Mouse (Mus musculus): Measurements from ENCODE around the gene Cubn. TPM values are rescaled to one million over a fixed set of nuclear protein-coding genes. Genes with fewer than 3 reads are reported as not detected.

Cubn gene
- polyA plus RNA-seq, 1 experiment from 2014 or later, result 0.22 TPM

DNA sequence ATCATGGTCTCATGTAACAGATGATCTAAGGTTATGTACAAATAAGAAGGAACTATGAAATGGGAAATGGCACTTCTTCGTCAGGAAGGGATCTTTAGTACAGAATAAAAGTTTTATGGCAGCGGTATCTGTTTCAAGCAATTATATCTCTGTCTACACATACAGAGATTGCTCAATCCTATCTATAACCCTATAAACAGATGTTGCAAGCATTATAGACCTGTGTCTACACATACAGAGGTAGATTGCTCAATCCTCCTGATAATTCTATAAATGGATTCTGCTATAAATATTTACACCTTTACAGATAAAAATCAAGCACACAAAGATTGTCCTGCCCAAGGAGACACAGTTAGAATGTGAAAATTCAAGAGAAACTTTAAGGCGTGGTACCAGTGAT is 21.5 kb downstream of the Cubn start:
- Histone ChIP-seq H3K36me3 (no peaks in the 10 kb centered on the region), H3K4me1 (no peaks in the 10 kb centered on the region), H3K9ac (no peak overlapping the region), H3K9me3 (no peaks in the 10 kb centered on the region), H3K27ac (no peak overlapping the region), H3K4me2 (replicated peaks) (no peak overlapping the region), H3K27me3 (replicated peaks) (no peaks in the 10 kb centered on the region), H3K4me3 (no peak overlapping the region)
- 92% methylated on average over 3 of the region's 3 CpGs for WGBS
- ATAC-seq (ENCODE audit: low FRiP score, low read depth), result no peak

GRCm38 (mm10) chr2:13469641-13470040 is 22.0 kb downstream of the Cubn start:
- no peak overlapping the region for H3K9ac ChIP-seq
- 91% methylated on average over 4 of the region's 4 CpGs for WGBS
- no peaks in the 10 kb centered on the region for H3K36me3 ChIP-seq
- no peak overlapping the region for H3K27ac ChIP-seq
- no peaks in the 10 kb centered on the region for H3K4me1 ChIP-seq
- H3K4me3 ChIP-seq, result no peak overlapping the region
- H3K27me3 ChIP-seq (replicated peaks), result no peaks in the 10 kb centered on the region
- ATAC-seq (ENCODE audit: low FRiP score, low read depth), result no peak
- no peaks in the 10 kb centered on the region for H3K9me3 ChIP-seq
- no peak overlapping the region for H3K4me2 ChIP-seq (replicated peaks)

GRCm38 (mm10) chr2:13466685-13467084 is 24.9 kb downstream of the Cubn start:
- Histone ChIP-seq H3K9ac (no peak overlapping the region), H3K4me2 (replicated peaks) (no peak overlapping the region), H3K27me3 (replicated peaks) (no peaks in the 10 kb centered on the region), H3K27ac (no peak overlapping the region), H3K4me3 (no peak overlapping the region), H3K4me1 (no peaks in the 10 kb centered on the region), H3K36me3 (no peaks in the 10 kb centered on the region), H3K9me3 (no peaks in the 10 kb centered on the region)
- no peak for ATAC-seq (ENCODE audit: low FRiP score, low read depth)
- WGBS, result 94% methylated on average over 3 of the region's 3 CpGs

- peak; percentile 50; the same call in 1 of the 2 replicates for ATAC-seq (ENCODE audit: low FRiP score, low read depth)
- Histone ChIP-seq H3K4me3 (no peak overlapping the region), H3K4me1 (no peaks in the 10 kb centered on the region), H3K4me2 (replicated peaks) (no peak overlapping the region), H3K9me3 (no peaks in the 10 kb centered on the region), H3K36me3 (no peaks in the 10 kb centered on the region), H3K27ac (no peak overlapping the region), H3K27me3 (replicated peaks) (no peaks in the 10 kb centered on the region), H3K9ac (no peak overlapping the region)
- 65% methylated on average over 2 of the region's 2 CpGs for WGBS
These were observed 33.5 kb downstream of the Cubn start for GRCm38 (mm10) chr2:13458088-13458487.

GRCm38 (mm10) chr2:13456821-13457220 is 34.8 kb downstream of the Cubn start:
- H3K4me1 ChIP-seq, result no peaks in the 10 kb centered on the region
- H3K4me2 ChIP-seq (replicated peaks), result no peak overlapping the region
- ATAC-seq (ENCODE audit: low FRiP score, low read depth), result no peak
- no peak overlapping the region for H3K27ac ChIP-seq
- no peak overlapping the region for H3K4me3 ChIP-seq
- no peak overlapping the region for H3K9ac ChIP-seq
- H3K9me3 ChIP-seq, result no peaks in the 10 kb centered on the region
- 84% methylated on average over 1 of the region's 1 CpGs for WGBS
- H3K27me3 ChIP-seq (replicated peaks), result no peaks in the 10 kb centered on the region
- H3K36me3 ChIP-seq, result no peaks in the 10 kb centered on the region

GRCm38 (mm10) chr2:13451495-13452491 is 39.8 kb downstream of the Cubn start:
- Histone ChIP-seq H3K4me3 (no peak overlapping the region), H3K4me2 (replicated peaks) (no peak overlapping the region), H3K9ac (no peak overlapping the region), H3K27ac (no peak overlapping the region), H3K4me1 (no peaks in the 10 kb centered on the region), H3K36me3 (no peaks in the 10 kb centered on the region), H3K27me3 (replicated peaks) (no peaks in the 10 kb centered on the region), H3K9me3 (no peaks in the 10 kb centered on the region)
- 67% methylated on average over 13 of the region's 13 CpGs for WGBS
- ATAC-seq (ENCODE audit: low FRiP score, low read depth), result no peak

- Histone ChIP-seq H3K9me3 (no peaks in the 10 kb centered on the region), H3K27me3 (replicated peaks) (no peaks in the 10 kb centered on the region), H3K4me3 (no peak overlapping the region), H3K36me3 (no peaks in the 10 kb centered on the region), H3K4me2 (replicated peaks) (no peak overlapping the region), H3K9ac (no peak overlapping the region), H3K27ac (no peak overlapping the region), H3K4me1 (no peaks in the 10 kb centered on the region)
- 70% methylated on average over 3 of the region's 3 CpGs for WGBS
- peak; percentile 39; the same call in 1 of the 2 replicates for ATAC-seq (ENCODE audit: low FRiP score, low read depth)
These were observed 40.7 kb downstream of the Cubn start for GRCm38 (mm10) chr2:13450895-13451294.

DNA sequence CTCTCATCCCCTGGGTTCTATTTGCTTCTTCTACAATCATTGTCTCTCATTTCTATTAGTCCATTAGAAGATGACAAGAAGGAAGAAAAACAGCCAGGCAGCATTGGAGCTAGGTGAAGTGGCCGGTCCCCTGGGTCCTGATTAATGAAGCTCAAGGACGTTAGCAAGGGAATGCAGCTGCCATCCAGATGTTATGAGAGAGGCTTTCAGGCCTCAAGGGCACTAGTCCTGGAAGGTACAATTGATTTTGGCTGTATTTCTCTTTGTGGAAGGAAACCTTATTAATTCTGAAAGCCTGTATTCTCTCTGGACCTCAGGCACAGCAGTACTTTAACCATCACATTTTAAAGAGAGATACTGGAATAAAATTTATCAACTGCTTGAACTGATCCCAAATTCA is 41.1 kb downstream of the Cubn start:
- H3K27ac ChIP-seq, result no peak overlapping the region
- WGBS, result 53% methylated on average over 2 of the region's 2 CpGs

GRCm38 (mm10) chr2:13445156-13445555 is 46.5 kb downstream of the Cubn start:
- no peak overlapping the region for H3K4me3 ChIP-seq
- 90% methylated on average over 4 of the region's 4 CpGs for WGBS
- H3K4me2 ChIP-seq (replicated peaks), result no peak overlapping the region
- no peaks in the 10 kb centered on the region for H3K36me3 ChIP-seq
- no peak overlapping the region for H3K9ac ChIP-seq
- H3K4me1 ChIP-seq, result no peaks in the 10 kb centered on the region
- no peaks in the 10 kb centered on the region for H3K9me3 ChIP-seq
- no peak for ATAC-seq (ENCODE audit: low FRiP score, low read depth)
- no peak overlapping the region for H3K27ac ChIP-seq
- no peaks in the 10 kb centered on the region for H3K27me3 ChIP-seq (replicated peaks)

More for the DNA sequence above, 41.1 kb downstream of the Cubn start:
- ATAC-seq (ENCODE audit: low FRiP score, low read depth), result peak; percentile 74
- Histone ChIP-seq H3K4me2 (replicated peaks) (no peak overlapping the region), H3K36me3 (no peaks in the 10 kb centered on the region), H3K4me3 (no peak overlapping the region), H3K27me3 (replicated peaks) (no peaks in the 10 kb centered on the region), H3K9ac (no peak overlapping the region), H3K4me1 (no peaks in the 10 kb centered on the region), H3K9me3 (no peaks in the 10 kb centered on the region)

DNA sequence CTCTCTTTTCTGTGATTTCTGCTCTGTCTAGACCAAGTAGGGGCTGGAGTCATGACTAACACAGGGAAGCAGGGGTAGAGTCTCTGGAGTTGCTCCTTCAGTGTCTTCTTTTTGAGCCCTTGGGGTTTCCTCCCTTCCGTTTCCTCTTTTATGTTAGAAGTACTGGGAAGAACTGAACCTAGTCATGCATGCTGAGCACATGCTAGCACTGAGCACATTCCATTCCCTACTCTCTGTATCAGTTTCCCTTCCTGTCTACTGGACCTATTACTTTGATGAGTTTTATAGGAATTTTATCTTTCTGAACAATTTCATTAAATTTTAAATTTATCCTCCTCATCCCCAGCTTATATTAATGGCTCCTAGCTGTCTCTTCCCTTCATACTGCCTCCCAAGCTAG is 52.6 kb downstream of the Cubn start:
- H3K27me3 ChIP-seq (replicated peaks), result no peaks in the 10 kb centered on the region
- no peak overlapping the region for H3K4me2 ChIP-seq (replicated peaks)
- no peaks in the 10 kb centered on the region for H3K9me3 ChIP-seq
- H3K36me3 ChIP-seq, result no peaks in the 10 kb centered on the region
- no peaks in the 10 kb centered on the region for H3K4me1 ChIP-seq
- no peak overlapping the region for H3K27ac ChIP-seq
- no peak overlapping the region for H3K9ac ChIP-seq
- no peak for ATAC-seq (ENCODE audit: low FRiP score, low read depth)
- WGBS, result 66% methylated on average over 1 of the region's 1 CpGs
- no peak overlapping the region for H3K4me3 ChIP-seq

DNA sequence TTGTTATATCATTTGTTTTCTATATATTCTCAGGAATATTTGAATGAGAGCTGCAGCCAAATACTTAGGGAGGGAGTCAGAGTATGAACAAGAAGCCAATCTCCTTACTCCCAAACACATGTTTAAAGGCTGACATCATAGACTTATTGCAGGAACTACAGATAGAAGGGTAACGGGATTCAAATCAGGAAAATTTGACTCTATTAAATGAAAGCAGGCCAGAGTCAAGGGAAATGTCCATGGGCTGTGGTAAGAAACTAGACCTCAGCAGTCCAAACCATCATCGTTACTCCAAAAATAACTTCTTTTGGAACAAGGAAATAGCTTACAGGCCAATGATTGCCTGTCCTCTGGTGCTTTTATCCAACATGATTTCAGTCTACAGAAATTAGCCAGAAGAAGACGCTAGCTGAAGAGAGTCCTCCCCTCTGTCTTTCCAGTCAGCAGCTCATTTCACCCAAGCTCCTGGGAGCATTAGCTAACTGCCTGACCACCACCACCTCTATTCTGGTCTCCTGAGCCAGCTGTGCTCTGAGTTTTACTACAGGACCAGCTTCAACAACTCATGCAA is 53.3 kb downstream of the Cubn start:
- no peak overlapping the region for H3K4me2 ChIP-seq (replicated peaks)
- H3K36me3 ChIP-seq, result no peaks in the 10 kb centered on the region
- 88% methylated on average over 3 of the region's 3 CpGs for WGBS
- no peak for ATAC-seq (ENCODE audit: low FRiP score, low read depth)
- H3K9me3 ChIP-seq, result no peaks in the 10 kb centered on the region
- no peak overlapping the region for H3K9ac ChIP-seq
- no peak overlapping the region for H3K4me3 ChIP-seq
- H3K27ac ChIP-seq, result no peak overlapping the region
- H3K27me3 ChIP-seq (replicated peaks), result no peaks in the 10 kb centered on the region
- no peaks in the 10 kb centered on the region for H3K4me1 ChIP-seq

DNA sequence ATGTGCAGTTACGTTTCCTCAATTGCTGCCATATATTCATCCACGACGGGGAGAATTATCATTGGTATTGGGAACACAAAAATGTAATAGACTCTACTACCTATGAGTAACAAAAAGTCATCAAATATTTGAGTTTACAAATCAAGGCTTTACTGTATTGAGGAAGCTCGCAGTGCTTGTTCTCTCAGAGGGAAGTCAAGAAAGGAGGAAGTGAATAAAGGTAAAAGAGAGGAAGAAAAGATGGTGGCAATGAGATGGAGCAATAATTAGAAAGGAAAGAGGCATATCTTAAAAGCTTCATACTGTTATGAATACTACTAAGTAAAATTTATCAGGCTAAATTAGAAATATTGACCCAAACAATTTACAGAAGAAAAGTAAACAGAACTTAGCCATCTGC is 59.6 kb downstream of the Cubn start:
- no peaks in the 10 kb centered on the region for H3K9me3 ChIP-seq
- H3K27me3 ChIP-seq (replicated peaks), result no peaks in the 10 kb centered on the region
- no peak for ATAC-seq (ENCODE audit: low FRiP score, low read depth)
- no peak overlapping the region for H3K4me2 ChIP-seq (replicated peaks)
- H3K36me3 ChIP-seq, result no peaks in the 10 kb centered on the region
- no peak overlapping the region for H3K27ac ChIP-seq
- no peak overlapping the region for H3K4me3 ChIP-seq
- 92% methylated on average over 4 of the region's 4 CpGs for WGBS
- no peaks in the 10 kb centered on the region for H3K4me1 ChIP-seq
- H3K9ac ChIP-seq, result no peak overlapping the region
